Mouse (Mus musculus): ENCODE data around the gene Zbtb12. TPM values are rescaled to one million over a fixed set of nuclear protein-coding genes. Genes with fewer than 3 reads are reported as not detected.
"Not testable (repeated sequence)": the region's sequence is repeated elsewhere in the genome, so short reads cannot be mapped to it uniquely, and the experiment has no call there.

The Zbtb12 gene
- polyA plus RNA-seq, 1 experiment from 2014 or later = 1.5 TPM

- H3K9ac ChIP-seq (ENCODE audit: low read length) = peak overlapping the region; percentile 91
- no peak for ATAC-seq (replicated peaks; ENCODE audit: extremely low read depth, insufficient read depth, low FRiP score)
- peaks cover 11% of the 10 kb centered on the region for H3K36me3 ChIP-seq (ENCODE audit: control insufficient read depth, insufficient read depth)
- H3K4me1 ChIP-seq (ENCODE audit: control insufficient read depth, insufficient read depth, low read length) = peaks cover 22% of the 10 kb centered on the region
- 9% methylated on average over 10 of the region's 10 CpGs for WGBS
- no peaks in the 10 kb centered on the region for H3K27me3 ChIP-seq (ENCODE audit: control insufficient read depth, insufficient read depth, low read length)
- peak overlapping the region; percentile 96 for H3K27ac ChIP-seq (ENCODE audit: low read length)
- H3K4me2 ChIP-seq (ENCODE audit: low read depth, low read length) = peak overlapping the region; percentile 79
- peak overlapping the region; percentile 91 for H3K4me3 ChIP-seq (ENCODE audit: low read length)
- H3K9me3 ChIP-seq (replicated peaks; ENCODE audit: control insufficient read depth, low read length) = no peaks in the 10 kb centered on the region
Measured at GRCm38 (mm10) chr17:34897373-34898159, 18.3 kb downstream of the Zbtb12 start.

GRCm38 (mm10) chr17:34898160-34898586 is 18.9 kb downstream of the Zbtb12 start, which contains the start of the genes C2 and Ehmt2:
TSS of gene C2 (minus strand) at chr17:34898265.
TSS of gene Ehmt2 (plus strand) at chr17:34898469.
- peaks cover 22% of the 10 kb centered on the region for H3K4me1 ChIP-seq (ENCODE audit: control insufficient read depth, insufficient read depth, low read length)
- H3K4me3 ChIP-seq (ENCODE audit: low read length) = peak within 1 kb of the TSS; percentile 91
- no peaks in the 10 kb centered on the region for H3K9me3 ChIP-seq (replicated peaks; ENCODE audit: control insufficient read depth, low read length)
- H3K4me2 ChIP-seq (ENCODE audit: low read depth, low read length) = peak within 1 kb of the TSS; percentile 79
- no peaks in the 10 kb centered on the region for H3K27me3 ChIP-seq (ENCODE audit: control insufficient read depth, insufficient read depth, low read length)
- peak within 1 kb of the TSS; percentile 91 for H3K9ac ChIP-seq (ENCODE audit: low read length)
- WGBS = under 1% methylated on average over 30 of the region's 44 CpGs
- peaks cover 17% of the 10 kb centered on the region for H3K36me3 ChIP-seq (ENCODE audit: control insufficient read depth, insufficient read depth)
- peak within 1 kb of the TSS; percentile 96 for H3K27ac ChIP-seq (ENCODE audit: low read length)
- ATAC-seq (replicated peaks; ENCODE audit: extremely low read depth, insufficient read depth, low FRiP score) = peak; percentile 21

- Histone ChIP-seq H3K4me3 (ENCODE audit: low read length) (peak overlapping the region; percentile 91), H3K9me3 (replicated peaks; ENCODE audit: control insufficient read depth, low read length) (no peaks in the 10 kb centered on the region), H3K36me3 (ENCODE audit: control insufficient read depth, insufficient read depth) (peaks cover 21% of the 10 kb centered on the region), H3K27me3 (ENCODE audit: control insufficient read depth, insufficient read depth, low read length) (no peaks in the 10 kb centered on the region), H3K4me2 (ENCODE audit: low read depth, low read length) (peak overlapping the region; percentile 79), H3K9ac (ENCODE audit: low read length) (peak overlapping the region; percentile 91), H3K4me1 (ENCODE audit: control insufficient read depth, insufficient read depth, low read length) (peaks cover 20% of the 10 kb centered on the region), H3K27ac (ENCODE audit: low read length) (peak overlapping the region; percentile 96)
- no peak for ATAC-seq (replicated peaks; ENCODE audit: extremely low read depth, insufficient read depth, low FRiP score)
- 0% methylated on average over 24 of the region's 47 CpGs for WGBS
Measured at GRCm38 (mm10) chr17:34898706-34899052, 19.4 kb downstream of the Zbtb12 start.

GRCm38 (mm10) chr17:34899053-34899889 is 20.0 kb downstream of the Zbtb12 start:
- no peak for ATAC-seq (replicated peaks; ENCODE audit: extremely low read depth, insufficient read depth, low FRiP score)
- peaks cover 20% of the 10 kb centered on the region for H3K4me1 ChIP-seq (ENCODE audit: control insufficient read depth, insufficient read depth, low read length)
- peak overlapping the region; percentile 79 for H3K4me2 ChIP-seq (ENCODE audit: low read depth, low read length)
- H3K4me3 ChIP-seq (ENCODE audit: low read length) = peak overlapping the region; percentile 91
- no peaks in the 10 kb centered on the region for H3K27me3 ChIP-seq (ENCODE audit: control insufficient read depth, insufficient read depth, low read length)
- no peaks in the 10 kb centered on the region for H3K9me3 ChIP-seq (replicated peaks; ENCODE audit: control insufficient read depth, low read length)
- H3K36me3 ChIP-seq (ENCODE audit: control insufficient read depth, insufficient read depth) = peaks cover 21% of the 10 kb centered on the region
- under 1% methylated on average over 40 of the region's 45 CpGs for WGBS
- peak overlapping the region; percentile 91 for H3K9ac ChIP-seq (ENCODE audit: low read length)
- peak overlapping the region; percentile 96 for H3K27ac ChIP-seq (ENCODE audit: low read length)

GRCm38 (mm10) chr17:34899890-34900243 is 20.6 kb downstream of the Zbtb12 start:
- ATAC-seq (replicated peaks; ENCODE audit: extremely low read depth, insufficient read depth, low FRiP score) = no peak
- Histone ChIP-seq H3K4me3 (ENCODE audit: low read length) (peak overlapping the region; percentile 91), H3K9me3 (replicated peaks; ENCODE audit: control insufficient read depth, low read length) (no peaks in the 10 kb centered on the region), H3K9ac (ENCODE audit: low read length) (peak overlapping the region; percentile 91), H3K36me3 (ENCODE audit: control insufficient read depth, insufficient read depth) (peaks cover 27% of the 10 kb centered on the region), H3K27me3 (ENCODE audit: control insufficient read depth, insufficient read depth, low read length) (no peaks in the 10 kb centered on the region), H3K27ac (ENCODE audit: low read length) (peak overlapping the region; percentile 96), H3K4me2 (ENCODE audit: low read depth, low read length) (peak overlapping the region; percentile 79), H3K4me1 (ENCODE audit: control insufficient read depth, insufficient read depth, low read length) (peaks cover 20% of the 10 kb centered on the region)
- under 1% methylated on average over 5 of the region's 5 CpGs for WGBS

GRCm38 (mm10) chr17:34900826-34901225 is 21.5 kb downstream of the Zbtb12 start:
- ATAC-seq (replicated peaks; ENCODE audit: extremely low read depth, insufficient read depth, low FRiP score) = not testable (repeated sequence)

GRCm38 (mm10) chr17:34901948-34902347 is 22.7 kb downstream of the Zbtb12 start:
- peaks cover 42% of the 10 kb centered on the region for H3K36me3 ChIP-seq (ENCODE audit: control insufficient read depth, insufficient read depth)
- H3K9ac ChIP-seq (ENCODE audit: low read length); H3K4me3 ChIP-seq (ENCODE audit: low read length); H3K27me3 ChIP-seq (ENCODE audit: control insufficient read depth, insufficient read depth, low read length); H3K4me2 ChIP-seq (ENCODE audit: low read depth, low read length); H3K27ac ChIP-seq (ENCODE audit: low read length); ATAC-seq (replicated peaks; ENCODE audit: extremely low read depth, insufficient read depth, low FRiP score); H3K9me3 ChIP-seq (replicated peaks; ENCODE audit: control insufficient read depth, low read length): not testable (repeated sequence)
- peaks cover 13% of the 10 kb centered on the region for H3K4me1 ChIP-seq (ENCODE audit: control insufficient read depth, insufficient read depth, low read length)
- 91% methylated on average over 9 of the region's 10 CpGs for WGBS

More at GRCm38 (mm10) chr17:34900826-34901225, 21.5 kb downstream of the Zbtb12 start:
- not testable (repeated sequence) for H3K4me2 ChIP-seq (ENCODE audit: low read depth, low read length); H3K27ac ChIP-seq (ENCODE audit: low read length); H3K9me3 ChIP-seq (replicated peaks; ENCODE audit: control insufficient read depth, low read length); H3K9ac ChIP-seq (ENCODE audit: low read length); H3K4me3 ChIP-seq (ENCODE audit: low read length); H3K27me3 ChIP-seq (ENCODE audit: control insufficient read depth, insufficient read depth, low read length)
- Histone ChIP-seq H3K36me3 (ENCODE audit: control insufficient read depth, insufficient read depth) (peaks cover 36% of the 10 kb centered on the region), H3K4me1 (ENCODE audit: control insufficient read depth, insufficient read depth, low read length) (peaks cover 17% of the 10 kb centered on the region)

- Histone ChIP-seq H3K27me3 (ENCODE audit: control insufficient read depth, insufficient read depth, low read length) (no peaks in the 10 kb centered on the region), H3K4me1 (ENCODE audit: control insufficient read depth, insufficient read depth, low read length) (peaks cover 6% of the 10 kb centered on the region), H3K4me2 (ENCODE audit: low read depth, low read length) (no peak overlapping the region), H3K4me3 (ENCODE audit: low read length) (no peak overlapping the region), H3K36me3 (ENCODE audit: control insufficient read depth, insufficient read depth) (peaks cover 51% of the 10 kb centered on the region), H3K9ac (ENCODE audit: low read length) (no peak overlapping the region), H3K27ac (ENCODE audit: low read length) (no peak overlapping the region), H3K9me3 (replicated peaks; ENCODE audit: control insufficient read depth, low read length) (no peaks in the 10 kb centered on the region)
- 87% methylated on average over 9 of the region's 9 CpGs for whole genome bisulfite sequencing
- no peak for ATAC-seq (replicated peaks; ENCODE audit: extremely low read depth, insufficient read depth, low FRiP score)
Measured at GRCm38 (mm10) chr17:34902895-34903294, 23.6 kb downstream of the Zbtb12 start.

GRCm38 (mm10) chr17:34910982-34911381 is 31.7 kb downstream of the Zbtb12 start:
- no peak overlapping the region for H3K4me2 ChIP-seq (ENCODE audit: low read depth, low read length)

More at GRCm38 (mm10) chr17:34910982-34911381, 31.7 kb downstream of the Zbtb12 start:
- Histone ChIP-seq H3K4me3 (ENCODE audit: low read length) (no peak overlapping the region), H3K9ac (ENCODE audit: low read length) (no peak overlapping the region), H3K27me3 (ENCODE audit: control insufficient read depth, insufficient read depth, low read length) (no peaks in the 10 kb centered on the region), H3K4me1 (ENCODE audit: control insufficient read depth, insufficient read depth, low read length) (peaks cover 3% of the 10 kb centered on the region; the same call in 1 of the 2 replicates), H3K27ac (ENCODE audit: low read length) (no peak overlapping the region), H3K36me3 (ENCODE audit: control insufficient read depth, insufficient read depth) (peaks cover 69% of the 10 kb centered on the region), H3K9me3 (replicated peaks; ENCODE audit: control insufficient read depth, low read length) (no peaks in the 10 kb centered on the region)
- WGBS = 85% methylated on average over 10 of the region's 10 CpGs
- ATAC-seq (replicated peaks; ENCODE audit: extremely low read depth, insufficient read depth, low FRiP score) = no peak

Measured in heart, embryonic 16.5 days (tissue).